Mouse (Mus musculus) megakaryocyte, embryonic 14.5 days (primary cell): ENCODE results near the gene Snx10.

ENCODE experiments used
- FLI1 ChIP-seq: IDR thresholded peaks from 2 replicates; pipeline ENCODE4 v1.6.1; 2012; ENCODE audit warnings: low read length, inconsistent platforms, mixed read lengths
- GATA1 ChIP-seq: IDR thresholded peaks from 3 replicates; pipeline ENCODE4 v1.6.1; 2012; ENCODE audit warnings: mixed read lengths, low read length, inconsistent platforms, borderline replicate concordance

DNA sequence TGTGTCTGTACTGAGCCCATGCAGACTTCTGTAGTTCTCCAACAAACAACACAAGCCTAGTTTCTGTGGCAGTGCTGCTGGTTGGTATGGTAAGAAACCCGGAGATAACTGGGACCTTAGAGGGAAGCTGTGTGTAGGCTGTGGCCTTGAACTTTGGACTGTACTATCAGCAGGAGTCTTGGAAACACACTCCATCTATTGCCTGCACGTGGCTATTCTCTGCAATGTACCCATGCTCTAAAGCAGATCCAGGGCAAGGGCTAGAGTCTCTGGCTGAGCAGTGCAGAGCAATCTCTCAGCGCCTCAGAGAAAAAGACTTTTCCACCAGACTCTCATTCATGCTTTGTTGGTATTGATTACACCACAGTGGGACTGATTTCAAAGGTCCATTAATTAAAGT lies 10.0 kb upstream of the Snx10 start:
- TF ChIP-seq GATA1 (no peak), FLI1 (no peak)
